Mouse (Mus musculus) embryonic fibroblast, embryonic 13.5 days (primary cell): ENCODE results near the gene Tspan11.

Source experiments
- CTCF ChIP-seq: IDR thresholded peaks from 2 replicates; pipeline ENCODE4 v1.5.1; 2011; ENCODE audit warnings: mild to moderate bottlenecking, control low read depth, low read length, moderate library complexity, borderline replicate concordance; ENCODE audit not compliant: insufficient read depth
- POLR2A ChIP-seq: IDR thresholded peaks from 2 replicates; pipeline ENCODE4 v1.6.1; 2011; ENCODE audit warnings: low read depth, mild to moderate bottlenecking, control low read depth, low read length, moderate library complexity

GRCm38 (mm10) chr6:127861951-127862350, 25.4 kb upstream of the Tspan11 start:
- TF ChIP-seq POLR2A (no peak), CTCF (no peak)
